Mouse (Mus musculus) thymus, adult 2 months (tissue): ENCODE measurements around the gene Dnaaf3.

ENCODE experiments used
- CTCF ChIP-seq: fragments of 200-500 bp; IDR thresholded peaks from 2 replicates; pipeline ENCODE4 v1.5.1; 2012; ENCODE audit warnings: mild to moderate bottlenecking, control low read depth, low read length, moderate library complexity, borderline replicate concordance; ENCODE audit not compliant: control insufficient read depth, poor library complexity, insufficient read depth; ENCODE audit errors: extremely low read depth
- POLR2A ChIP-seq: fragments of 200-500 bp; IDR thresholded peaks from 2 replicates; pipeline ENCODE4 v1.6.1; 2012; ENCODE audit warnings: mild to moderate bottlenecking, low read length, control low read depth, moderate library complexity; ENCODE audit not compliant: control insufficient read depth, poor library complexity, insufficient read depth; ENCODE audit errors: extremely low read depth

DNA sequence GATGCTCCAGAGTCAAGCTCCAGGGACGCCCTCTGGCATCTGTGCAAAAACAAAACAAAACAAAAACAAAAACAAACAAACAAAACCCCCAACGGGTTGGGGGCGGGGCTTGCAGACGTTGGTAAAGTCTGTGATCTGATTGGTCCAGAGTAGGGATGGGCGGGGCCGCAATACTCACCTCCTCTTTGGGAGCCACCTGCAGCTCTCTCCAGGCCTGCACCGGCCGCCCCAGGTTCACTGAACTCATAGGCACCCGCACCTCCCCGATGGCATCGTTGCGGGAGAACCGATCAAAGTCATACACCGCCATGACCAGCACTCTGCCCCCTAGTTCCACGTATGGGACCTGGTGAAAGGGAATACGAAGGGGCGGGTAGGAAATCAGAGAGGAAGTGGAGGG is 9.8 kb upstream of the Dnaaf3 start:
- no peak for TF ChIP-seq CTCF
- no peak for TF ChIP-seq POLR2A
